Mouse (Mus musculus) granulocyte monocyte progenitor cell, adult 5-6 weeks (primary cell): ENCODE measurements around the gene Ngfr. TPM values are rescaled to one million over a fixed set of nuclear protein-coding genes. Genes with fewer than 3 reads are reported as not detected.
A peak's percentile ranks its signal among the peaks of the same experiment; 100 is the strongest.

ENCODE experiments used
- ATAC-seq: replicated peaks from 2 replicates; pipeline ENCODE4 v1.8.0; 2016; ENCODE audit warnings: mild to moderate bottlenecking, moderate TSS enrichment, inconsistent platforms; ENCODE audit not compliant: poor library complexity, severe bottlenecking
- total RNA-seq, 2 experiments: library from RNA; stranded (forward) in 1 of 2; stranded (reverse) in 1 of 2; fragments of 200-712, 200-1000 nt in 1 of 2; fragments of >200 nt in 1 of 2; fragmentation: Nextera tagmentation in 1 of 2; gene quantifications; 2 replicates each; pipeline ENCODE4 v1.2.3; 2014 to 2017

The Ngfr gene
- total RNA-seq, 2 experiments from 2014 or later: not detected

DNA sequence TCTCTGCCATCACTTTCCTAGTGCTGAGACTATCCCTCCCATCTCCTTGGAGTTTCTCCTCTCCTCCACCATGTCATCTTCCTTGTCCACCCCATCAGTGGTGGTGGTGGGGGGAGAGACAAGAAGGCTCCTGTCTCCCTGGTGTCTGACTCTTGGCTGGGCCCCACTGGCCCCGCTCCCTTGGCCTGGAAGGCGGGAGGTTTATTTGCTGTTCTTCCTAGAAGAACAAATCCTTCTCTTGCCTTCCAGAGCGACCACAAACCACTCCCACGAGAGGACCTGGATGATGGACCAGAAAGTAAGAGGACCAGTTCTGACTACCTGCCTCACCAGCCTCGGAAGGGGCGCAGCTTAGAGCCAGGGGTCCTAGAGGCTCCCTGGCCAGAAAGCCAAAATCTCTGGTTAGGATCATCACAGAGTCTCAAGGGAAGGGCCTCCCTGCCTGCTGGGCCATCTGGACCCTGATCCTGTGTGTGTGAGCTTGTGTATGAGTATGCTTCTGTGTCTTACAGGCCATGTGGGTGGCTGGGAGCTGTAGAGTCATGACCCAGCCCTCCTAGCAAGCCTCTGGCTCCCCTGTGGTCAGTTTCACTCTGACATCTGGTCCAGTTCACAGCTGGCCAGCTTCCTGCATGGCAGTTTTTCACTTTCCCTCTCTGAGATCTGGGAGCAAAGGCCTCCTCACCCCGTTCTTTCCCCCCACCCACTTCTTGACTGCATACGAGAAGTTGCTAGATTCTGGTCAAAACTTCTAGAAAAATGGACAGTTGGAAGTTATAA is 19.4 kb downstream of the Ngfr start:
- no peak for ATAC-seq

DNA sequence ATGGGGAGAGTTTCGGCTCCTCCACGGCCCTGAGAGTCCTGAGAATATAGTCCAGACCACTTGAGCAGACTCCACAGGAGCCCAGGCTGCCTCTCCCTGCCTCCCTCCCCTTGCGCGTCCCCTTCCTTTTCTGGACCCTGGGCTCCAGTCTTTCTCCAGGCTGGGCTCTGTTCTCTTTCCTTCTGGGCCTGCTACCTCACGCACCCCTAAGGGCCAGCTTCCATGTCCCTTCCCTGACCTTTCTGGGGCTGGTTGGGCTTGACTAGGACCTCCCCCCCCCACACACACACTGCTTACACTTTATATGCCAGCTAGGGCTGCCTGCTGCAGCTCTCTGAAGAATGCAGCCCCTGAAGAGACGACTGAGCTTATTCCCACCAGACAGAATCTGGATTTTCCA is 20.2 kb downstream of the Ngfr start:
- no peak for ATAC-seq

DNA sequence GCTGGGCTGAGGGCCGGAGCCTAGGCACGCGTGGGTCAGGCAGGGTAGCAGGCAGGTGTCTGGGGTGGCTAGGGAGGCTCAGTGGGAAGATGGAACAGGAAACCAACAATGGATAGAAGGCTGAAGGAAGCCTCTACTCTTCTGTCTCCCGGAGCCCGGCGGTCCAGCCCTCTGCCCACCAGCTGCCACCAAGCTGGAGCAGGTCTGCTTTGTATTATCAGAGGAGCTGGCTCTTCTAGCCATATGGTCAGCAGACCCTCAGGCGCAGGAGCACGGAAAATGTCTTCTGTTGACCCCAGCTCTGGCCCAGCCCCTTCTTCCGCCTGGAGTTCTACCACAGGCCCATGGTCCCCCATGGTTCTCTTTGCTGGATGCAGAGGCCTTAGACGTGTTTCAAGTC is 22.2 kb downstream of the Ngfr start:
- no peak for ATAC-seq

- ATAC-seq: no peak
These were observed 23.7 kb downstream of the Ngfr start for GRCm38 (mm10) chr11:95563849-95564248.

DNA sequence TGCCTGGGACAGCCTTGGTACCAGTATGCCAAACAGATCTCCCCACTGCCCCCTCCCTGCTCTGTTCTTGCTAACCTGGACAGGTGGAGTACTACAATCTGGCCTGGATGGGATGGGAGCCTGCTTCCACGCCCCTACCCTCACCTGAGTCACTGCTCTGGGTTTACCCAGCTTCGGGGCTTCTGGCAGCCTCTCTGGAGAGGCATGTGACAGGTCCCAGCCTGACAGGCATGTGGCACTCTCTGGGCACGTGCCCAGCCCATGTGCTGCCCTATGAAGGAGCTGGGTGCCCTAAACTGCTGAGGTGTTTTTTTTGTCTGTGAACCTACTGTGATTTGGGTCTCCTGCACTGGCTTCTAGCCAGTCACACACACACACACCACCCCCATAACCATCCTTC is 26.8 kb downstream of the Ngfr start:
- ATAC-seq: no peak

GRCm38 (mm10) chr11:95559761-95560160 is 27.8 kb downstream of the Ngfr start:
- ATAC-seq: no peak

DNA sequence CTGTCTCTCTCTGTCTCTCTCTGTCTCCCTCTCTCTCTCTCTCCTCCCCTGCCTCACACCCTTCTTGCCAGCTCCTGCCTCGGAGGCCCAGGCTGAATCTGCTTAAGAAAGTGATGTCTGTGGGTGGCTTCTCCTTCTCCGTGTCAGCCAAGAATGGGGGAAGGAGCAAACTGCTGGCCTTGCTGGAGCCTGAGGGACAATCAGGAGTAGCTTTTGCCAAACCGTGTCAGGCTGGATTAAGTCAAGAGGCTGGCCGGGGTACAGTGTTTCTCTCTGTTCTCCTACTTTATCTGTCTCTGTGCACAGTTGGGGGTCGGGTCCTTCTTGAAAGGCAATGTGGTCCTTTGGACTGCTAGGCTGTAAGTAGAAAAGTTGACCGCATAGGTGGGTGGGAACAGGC is 29.8 kb downstream of the Ngfr start:
- ATAC-seq: no peak

DNA sequence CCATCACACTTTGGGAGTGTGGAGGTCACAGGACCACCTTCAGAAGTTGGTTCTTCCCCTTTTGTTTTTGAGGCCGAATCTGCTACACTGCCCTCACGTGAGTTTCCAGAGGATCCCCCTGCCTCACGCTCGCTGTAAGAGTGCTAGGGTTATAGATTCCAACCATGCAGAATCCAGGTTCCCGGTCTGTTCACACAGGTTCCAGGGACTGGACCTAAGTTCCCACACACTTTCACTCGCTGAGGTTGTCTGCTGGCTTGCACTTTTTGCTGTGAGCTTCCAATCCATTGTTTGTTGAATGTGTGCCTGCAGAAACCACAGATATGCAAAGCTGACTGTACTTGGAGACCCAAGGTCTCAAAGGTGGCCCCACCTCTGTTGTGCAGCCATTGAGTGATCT is 30.5 kb downstream of the Ngfr start:
- no peak for ATAC-seq

- ATAC-seq: no peak
These were observed 32.3 kb downstream of the Ngfr start for GRCm38 (mm10) chr11:95555279-95555678.

DNA sequence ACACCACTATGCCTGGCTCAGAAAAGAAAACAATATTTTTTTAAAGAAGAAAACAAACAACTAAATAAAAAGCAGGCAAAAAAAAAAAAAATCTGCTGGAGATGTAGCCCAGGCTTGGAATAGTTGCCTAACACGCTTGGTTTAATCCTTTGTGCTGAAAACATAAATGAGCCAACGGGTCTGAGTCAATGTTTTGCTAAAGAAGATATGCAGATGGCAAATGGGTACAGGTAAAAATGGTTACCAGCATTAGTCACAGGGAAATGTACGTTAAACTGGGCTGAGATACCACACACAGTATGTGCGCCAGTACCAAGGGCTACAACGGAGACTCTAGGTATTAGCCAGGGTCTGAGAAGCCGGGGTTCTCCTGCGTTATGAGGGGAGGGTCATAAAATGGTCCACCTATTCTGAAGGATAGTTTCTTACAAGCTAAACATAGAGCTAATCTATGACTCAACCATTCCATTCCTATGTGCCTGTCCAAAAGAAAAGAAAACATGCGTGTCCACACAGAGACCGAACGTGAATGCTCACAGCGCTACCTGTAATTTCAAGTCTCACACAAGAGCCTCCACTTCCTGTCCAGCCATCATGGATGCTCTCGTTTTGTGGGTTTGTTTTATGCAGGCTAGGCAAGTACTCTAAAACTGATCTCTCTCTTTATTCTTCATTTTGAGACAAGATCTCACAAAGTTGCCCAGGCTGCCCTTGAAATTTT is 37.1 kb downstream of the Ngfr start:
- ATAC-seq: no peak

GRCm38 (mm10) chr11:95546021-95546782 is 41.3 kb downstream of the Ngfr start:
- ATAC-seq: no peak

GRCm38 (mm10) chr11:95544546-95545327 is 42.8 kb downstream of the Ngfr start:
- no peak for ATAC-seq

DNA sequence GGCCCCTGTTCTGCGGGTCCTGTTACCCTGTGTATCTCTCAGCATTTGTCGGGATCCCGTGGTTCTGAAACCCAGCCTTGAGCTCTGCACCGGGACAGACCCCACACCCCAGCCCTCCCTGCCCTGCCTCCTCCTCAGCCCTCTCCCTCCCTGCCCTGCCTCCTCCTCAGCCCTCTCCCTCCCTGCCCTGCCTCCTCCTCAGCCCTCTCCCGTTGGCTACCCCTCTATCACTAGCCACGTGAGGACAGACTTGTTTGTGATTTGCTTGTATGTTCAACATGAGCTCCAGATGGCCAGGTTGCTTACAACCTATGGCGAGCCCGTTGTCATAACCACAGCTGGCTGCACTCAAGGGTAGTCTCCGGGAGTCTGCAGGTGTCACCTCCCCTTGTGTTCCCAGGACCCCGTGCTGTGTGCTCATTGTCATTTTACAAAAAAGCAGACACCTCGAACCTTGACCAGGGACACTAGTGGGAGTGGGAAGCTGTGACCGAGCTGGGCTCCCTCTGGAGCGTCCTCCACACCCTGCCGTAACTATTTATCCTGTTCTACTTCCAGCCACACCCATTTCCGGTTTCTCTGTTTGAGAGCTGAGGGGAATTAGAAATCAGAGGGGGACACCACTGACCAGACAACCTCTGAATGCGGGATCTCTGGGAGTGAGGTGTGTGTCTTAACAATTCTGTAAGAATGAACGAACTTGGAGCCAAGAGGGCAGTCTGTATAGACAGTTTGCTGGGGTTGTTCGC is 46.7 kb downstream of the Ngfr start:
- ATAC-seq: no peak

GRCm38 (mm10) chr11:95538378-95539104 is 49.0 kb downstream of the Ngfr start:
- ATAC-seq: no peak

- peak; percentile 72 for ATAC-seq
These were observed 53.9 kb downstream of the Ngfr start for GRCm38 (mm10) chr11:95533484-95534160.

DNA sequence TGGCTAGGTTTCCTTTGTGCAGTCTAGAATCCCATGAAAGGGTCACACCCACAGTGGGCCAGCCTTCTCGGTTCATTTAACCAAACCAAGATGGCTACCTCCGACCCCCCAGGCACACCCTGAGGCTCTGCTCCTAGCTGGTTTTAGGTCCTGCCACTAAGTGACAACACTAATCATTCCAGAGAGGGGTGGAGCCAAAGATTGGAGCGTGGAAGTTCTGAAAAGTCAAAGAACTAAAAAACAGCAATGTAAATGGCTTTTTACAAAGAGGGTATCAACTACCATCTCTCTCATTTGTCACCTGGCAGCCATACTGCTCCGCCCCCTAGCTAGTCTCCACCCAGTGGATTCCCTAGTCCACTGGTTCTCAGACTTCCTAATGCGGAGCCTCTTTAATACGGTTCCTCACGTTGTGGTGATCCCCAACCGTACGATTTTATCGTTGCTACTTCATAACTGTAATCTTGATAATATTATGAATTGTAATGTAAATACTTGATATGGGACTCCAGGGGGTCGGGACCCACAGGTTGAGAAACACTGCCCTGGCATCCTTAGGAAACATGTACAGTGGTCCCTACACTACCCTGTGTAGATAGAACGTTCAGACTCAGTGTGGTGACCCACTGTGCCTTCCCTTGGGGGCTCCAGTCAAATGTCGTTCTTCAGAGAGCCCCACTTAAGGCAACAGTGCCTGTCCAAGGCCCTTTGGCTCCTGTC is 55.0 kb downstream of the Ngfr start:
- ATAC-seq: no peak

DNA sequence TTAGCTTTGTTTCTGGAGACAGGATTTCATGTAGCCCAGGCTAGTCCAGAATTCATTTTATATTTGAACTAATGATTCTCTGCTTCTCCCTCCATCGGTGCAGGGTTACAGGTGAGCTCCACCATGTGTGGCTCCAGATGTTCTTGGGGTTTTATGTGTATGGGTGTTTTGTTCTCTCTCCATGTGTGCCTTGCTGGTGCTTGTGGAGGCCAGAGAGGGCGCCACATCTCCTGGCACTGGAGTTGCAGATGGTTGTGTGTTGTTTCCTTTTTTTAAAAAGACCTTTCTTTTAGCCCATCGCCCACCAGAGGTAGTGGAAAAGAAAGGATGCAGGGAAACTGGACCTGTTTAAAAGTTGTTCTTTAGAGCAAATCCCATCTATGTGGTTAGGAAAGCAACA is 59.3 kb downstream of the Ngfr start:
- ATAC-seq: no peak

- ATAC-seq: no peak
These were observed 60.2 kb downstream of the Ngfr start for GRCm38 (mm10) chr11:95527307-95527706.
